Mouse (Mus musculus): Measurements from ENCODE around the gene Kcnq4. TPM values are rescaled to one million over a fixed set of nuclear protein-coding genes. Genes with fewer than 3 reads are reported as not detected.

The Kcnq4 gene
- total RNA-seq, 1 experiment from 2014 or later: 3.1 TPM

- DNase-seq: no peak
These were observed 77.4 kb downstream of the Kcnq4 start for GRCm38 (mm10) chr4:120671046-120671445.

- no peak for DNase-seq
These were observed 78.8 kb downstream of the Kcnq4 start for GRCm38 (mm10) chr4:120669585-120669984.

GRCm38 (mm10) chr4:120668551-120668950, 79.9 kb downstream of the Kcnq4 start:
- peak; percentile 41 for DNase-seq

GRCm38 (mm10) chr4:120667555-120667954, 80.9 kb downstream of the Kcnq4 start:
- DNase-seq: no peak

- DNase-seq: peak; percentile 78
These were observed 81.3 kb downstream of the Kcnq4 start for GRCm38 (mm10) chr4:120667045-120667501.

- DNase-seq: peak; percentile 94
These were observed 81.9 kb downstream of the Kcnq4 start, which contains the start of gene Cited4 for GRCm38 (mm10) chr4:120666358-120667024. Gene Cited4, plus strand, starts transcription at chr4:120666572.

- peak; percentile 76 for DNase-seq
These were observed 82.6 kb downstream of the Kcnq4 start for GRCm38 (mm10) chr4:120665782-120666181.

- no peak for DNase-seq
These were observed 83.2 kb downstream of the Kcnq4 start for GRCm38 (mm10) chr4:120665144-120665700.

- no peak for DNase-seq
These were observed 83.8 kb downstream of the Kcnq4 start for GRCm38 (mm10) chr4:120664601-120665000.

- no peak for DNase-seq
These were observed 87.9 kb downstream of the Kcnq4 start for GRCm38 (mm10) chr4:120660485-120660884.

- no peak for DNase-seq
These were observed 92.5 kb downstream of the Kcnq4 start for GRCm38 (mm10) chr4:120655898-120656297.

GRCm38 (mm10) chr4:120650208-120650592, 98.2 kb downstream of the Kcnq4 start:
- DNase-seq: no peak

- DNase-seq: peak; percentile 31
These were observed 98.8 kb downstream of the Kcnq4 start for GRCm38 (mm10) chr4:120649369-120650207.

Small RNA genes within 50 kb of the gene (microRNA-seq; reads per million reads assigned to microRNA genes)
- 202 to 235 reads per million in 2 experiments for gene Mir30c-1
- 0 reads per million in 2 experiments for gene Mir30e
- 0 reads per million in 2 experiments for gene Mir30f

Other genes with a start within 250 kb of the Kcnq4 start
- 0.19 TPM in 1 of 2 replicates, not detected in the other for gene Slfnl1, start 216.4 kb downstream of the Kcnq4 start, total RNA-seq (2021)
- 31.7 and 37.3 TPM in 2 replicates for gene Ctps, start 178.3 kb downstream of the Kcnq4 start, total RNA-seq (2021)
- gene Gm8439, start 159.9 kb downstream of the Kcnq4 start, total RNA-seq (2021): not detected in 2 replicates
- 8.7 and 10.5 TPM in 2 replicates for gene Cited4, start 82.0 kb downstream of the Kcnq4 start, total RNA-seq (2021)
- gene Nfyc, start 83.0 kb upstream of the Kcnq4 start, total RNA-seq (2021): 58.8 and 74.3 TPM in 2 replicates
- gene Rims3, start 106.2 kb upstream of the Kcnq4 start, total RNA-seq (2021): 7.2 and 7.3 TPM in 2 replicates
- gene Exo5, start 176.4 kb upstream of the Kcnq4 start, total RNA-seq (2021): 12.0 and 15.3 TPM in 2 replicates
- gene Zfp69, start 203.1 kb upstream of the Kcnq4 start, total RNA-seq (2021): 2.4 and 3.4 TPM in 2 replicates

Data from adrenal gland, postnatal 14 days (tissue).